Mouse (Mus musculus) hindbrain, embryonic 13.5 days (tissue): ENCODE data around the gene Aurka. TPM values are rescaled to one million over a fixed set of nuclear protein-coding genes. Genes with fewer than 3 reads are reported as not detected.

Experiments used
- ATAC-seq: fragments of 200-750 bp; cut with Nextera tagmentation; 2 replicates; pipeline ENCODE4 v1.8.0; 2017; ENCODE audit warnings: moderate TSS enrichment; ENCODE audit not compliant: low FRiP score
- H3K27ac ChIP-seq: fragments of 300-500 bp; sonication (generic); 2 replicates; pipeline ENCODE4 v1.5.1; 2015; ENCODE audit warnings: inconsistent platforms, mild to moderate bottlenecking, moderate library complexity
- H3K27me3 ChIP-seq: fragments of 300-500 bp; sonication (generic); 2 replicates; pipeline ENCODE4 v1.6.1; 2015; ENCODE audit warnings: mild to moderate bottlenecking, inconsistent platforms
- H3K36me3 ChIP-seq: fragments of 300-500 bp; sonication (generic); 2 replicates; pipeline ENCODE4 v1.6.1; 2015; ENCODE audit warnings: mild to moderate bottlenecking, inconsistent platforms
- H3K4me1 ChIP-seq: fragments of 300-500 bp; sonication (generic); replicated peaks from 2 replicates; pipeline ENCODE4 v1.6.1; 2015; ENCODE audit warnings: inconsistent platforms
- H3K4me2 ChIP-seq: fragments of 300-500 bp; sonication (generic); 2 replicates; pipeline ENCODE4 v1.6.1; 2015; ENCODE audit warnings: inconsistent platforms, mild to moderate bottlenecking, moderate library complexity
- H3K4me3 ChIP-seq: fragments of 300-500 bp; sonication (generic); 2 replicates; pipeline ENCODE4 v1.5.1; 2015; ENCODE audit warnings: mild to moderate bottlenecking, inconsistent platforms
- H3K9ac ChIP-seq: fragments of 300-500 bp; sonication (generic); 2 replicates; pipeline ENCODE4 v1.6.1; 2015; ENCODE audit warnings: mild to moderate bottlenecking, inconsistent platforms
- H3K9me3 ChIP-seq: fragments of 300-500 bp; sonication (generic); 2 replicates; pipeline ENCODE4 v1.6.1; 2016; ENCODE audit warnings: inconsistent platforms
- WGBS: fragments of 180-500 bp; shearing (Covaris S2); methylation state at CpG from one replicate; pipeline ENCODE4 v1.1.7; 2015; 5-methylcytosine and 5-hydroxymethylcytosine counted together
- polyA plus RNA-seq: library from polyadenylated mRNA; unstranded; fragments of >200 nt; fragmentation: Nextera tagmentation; extraction: Ambion mirVana; gene quantifications from 2 replicates; pipeline ENCODE4 v1.2.1, GENCODE M21; 2015

The Aurka gene
- polyA plus RNA-seq, 1 experiment from 2014 or later = 26.8 TPM

DNA sequence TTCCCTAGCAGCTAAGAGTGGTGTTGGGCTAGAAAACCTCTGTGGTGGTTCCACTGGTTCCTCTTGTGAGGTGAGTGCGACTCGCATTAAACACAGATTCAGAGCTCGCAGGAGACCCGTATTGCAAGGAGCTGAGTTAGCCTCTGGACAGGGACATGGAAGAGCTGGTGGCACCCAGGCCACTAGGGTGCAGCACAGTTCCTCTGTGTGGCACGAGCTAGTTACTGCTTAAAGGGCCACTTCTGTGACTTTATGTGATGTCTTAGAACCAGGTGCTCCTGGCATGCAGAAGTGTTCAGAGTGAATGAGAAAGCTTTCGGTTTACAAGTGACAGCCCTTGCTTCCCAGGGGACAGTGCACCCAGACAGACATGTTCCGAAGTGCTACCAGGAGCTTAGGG lies 8.0 kb upstream of the Aurka start:
- Histone ChIP-seq H3K4me2 (no peak overlapping the region), H3K4me3 (no peak overlapping the region), H3K4me1 (no peaks in the 10 kb centered on the region), H3K9me3 (no peaks in the 10 kb centered on the region), H3K36me3 (peaks cover 96% of the 10 kb centered on the region), H3K27ac (no peak overlapping the region), H3K27me3 (no peaks in the 10 kb centered on the region), H3K9ac (no peak overlapping the region)
- 77% methylated on average over 7 of the region's 7 CpGs for WGBS
- no peak for ATAC-seq

GRCm38 (mm10) chr2:172376999-172377515 lies 6.7 kb upstream of the Aurka start:
- 73% methylated on average over 5 of the region's 5 CpGs for WGBS
- H3K36me3 ChIP-seq = peaks cover 92% of the 10 kb centered on the region
- no peaks in the 10 kb centered on the region for H3K27me3 ChIP-seq
- no peak overlapping the region for H3K4me3 ChIP-seq
- no peak overlapping the region for H3K4me2 ChIP-seq
- H3K9me3 ChIP-seq = no peaks in the 10 kb centered on the region
- ATAC-seq = no peak
- H3K9ac ChIP-seq = no peak overlapping the region
- H3K4me1 ChIP-seq = peaks cover 1% of the 10 kb centered on the region
- no peak overlapping the region for H3K27ac ChIP-seq

DNA sequence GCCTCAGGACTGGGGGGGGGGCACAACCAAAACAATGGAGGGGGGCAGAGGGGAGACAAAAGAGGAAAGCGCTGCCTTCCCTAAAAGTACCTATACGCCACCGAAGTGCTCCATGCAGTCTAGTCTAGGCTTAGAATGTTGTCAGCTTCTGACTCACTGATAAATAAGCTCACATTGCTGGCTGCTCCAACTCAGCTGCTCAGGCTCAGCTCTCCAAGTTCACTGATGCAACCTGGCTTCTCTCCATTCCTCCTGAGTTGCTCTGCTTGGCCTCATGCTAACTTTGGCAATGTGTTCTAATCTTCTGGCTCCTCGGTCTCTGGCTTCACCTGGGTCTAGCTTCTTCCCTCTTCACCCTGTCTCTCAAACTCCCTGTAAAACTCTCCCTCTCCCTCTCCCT lies 6.2 kb upstream of the Aurka start:
- Histone ChIP-seq H3K9me3 (no peaks in the 10 kb centered on the region), H3K27ac (no peak overlapping the region), H3K36me3 (peaks cover 87% of the 10 kb centered on the region), H3K4me2 (no peak overlapping the region), H3K4me1 (peaks cover 6% of the 10 kb centered on the region), H3K27me3 (no peaks in the 10 kb centered on the region), H3K4me3 (no peak overlapping the region), H3K9ac (no peak overlapping the region)
- WGBS = 94% methylated on average over 4 of the region's 4 CpGs
- no peak for ATAC-seq

DNA sequence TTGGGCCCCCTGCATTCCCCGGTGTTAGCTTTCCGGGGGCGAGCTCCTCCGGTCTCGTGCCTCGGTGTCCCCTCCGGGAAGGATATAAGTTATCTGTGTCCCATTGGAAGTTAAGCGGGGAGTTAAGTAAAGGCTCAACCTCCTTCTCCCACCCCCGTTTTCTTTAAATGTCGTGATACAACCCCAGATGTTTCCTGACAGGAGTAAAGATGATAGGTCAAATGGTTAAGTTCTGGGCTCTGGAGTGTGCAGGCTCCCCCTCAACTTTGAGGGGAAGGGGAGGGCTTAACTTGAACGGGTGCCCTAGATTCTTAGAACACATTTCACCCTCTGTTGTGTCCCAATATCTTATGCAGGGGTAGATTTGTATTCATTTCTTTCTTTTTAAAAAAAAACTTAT lies 923 bp upstream of the Aurka start:
- under 1% methylated on average over 11 of the region's 11 CpGs for WGBS
- ATAC-seq = no peak

GRCm38 (mm10) chr2:172363176-172363575 lies 7.2 kb downstream of the Aurka start:
- ATAC-seq = no peak
- no peak overlapping the region for H3K27ac ChIP-seq
- H3K4me2 ChIP-seq = no peak overlapping the region
- 0 out of 2 replicates have a peak, but pooled peaks cover 6% of the 10 kb centered on the region for H3K4me1 ChIP-seq
- H3K27me3 ChIP-seq = no peaks in the 10 kb centered on the region
- H3K9ac ChIP-seq = no peak overlapping the region
- H3K36me3 ChIP-seq = peaks cover 45% of the 10 kb centered on the region
- no peaks in the 10 kb centered on the region for H3K9me3 ChIP-seq
- 93% methylated on average over 7 of the region's 7 CpGs for WGBS
- no peak overlapping the region for H3K4me3 ChIP-seq

More for the DNA sequence above, 923 bp upstream of the Aurka start:
- peaks cover 39% of the 10 kb centered on the region for H3K36me3 ChIP-seq
- H3K4me2 ChIP-seq = peak overlapping the region; percentile 79
- peaks cover 24% of the 10 kb centered on the region for H3K4me1 ChIP-seq
- H3K9ac ChIP-seq = peak overlapping the region; percentile 93
- H3K4me3 ChIP-seq = peak overlapping the region; percentile 97
- peak overlapping the region; percentile 85 for H3K27ac ChIP-seq
- H3K27me3 ChIP-seq = no peaks in the 10 kb centered on the region
- no peaks in the 10 kb centered on the region for H3K9me3 ChIP-seq

GRCm38 (mm10) chr2:172355833-172356232 lies 14.5 kb downstream of the Aurka start:
- Histone ChIP-seq H3K9me3 (no peaks in the 10 kb centered on the region), H3K27ac (0 out of 2 replicates have a peak overlapping the region, but pooled peaks have one; percentile 18), H3K27me3 (no peaks in the 10 kb centered on the region), H3K9ac (no peak overlapping the region), H3K36me3 (peaks cover 29% of the 10 kb centered on the region), H3K4me3 (no peak overlapping the region), H3K4me1 (peaks cover 29% of the 10 kb centered on the region), H3K4me2 (no peak overlapping the region)
- ATAC-seq = no peak
- 83% methylated on average over 5 of the region's 5 CpGs for WGBS

GRCm38 (mm10) chr2:172354761-172355160 lies 15.6 kb downstream of the Aurka start:
- H3K27ac ChIP-seq = no peak overlapping the region
- H3K4me2 ChIP-seq = no peak overlapping the region
- H3K27me3 ChIP-seq = no peaks in the 10 kb centered on the region
- WGBS = 55% methylated on average over 9 of the region's 9 CpGs
- H3K4me3 ChIP-seq = no peak overlapping the region
- H3K9ac ChIP-seq = no peak overlapping the region
- no peaks in the 10 kb centered on the region for H3K9me3 ChIP-seq
- no peak for ATAC-seq
- peaks cover 31% of the 10 kb centered on the region for H3K4me1 ChIP-seq
- H3K36me3 ChIP-seq = peaks cover 27% of the 10 kb centered on the region

DNA sequence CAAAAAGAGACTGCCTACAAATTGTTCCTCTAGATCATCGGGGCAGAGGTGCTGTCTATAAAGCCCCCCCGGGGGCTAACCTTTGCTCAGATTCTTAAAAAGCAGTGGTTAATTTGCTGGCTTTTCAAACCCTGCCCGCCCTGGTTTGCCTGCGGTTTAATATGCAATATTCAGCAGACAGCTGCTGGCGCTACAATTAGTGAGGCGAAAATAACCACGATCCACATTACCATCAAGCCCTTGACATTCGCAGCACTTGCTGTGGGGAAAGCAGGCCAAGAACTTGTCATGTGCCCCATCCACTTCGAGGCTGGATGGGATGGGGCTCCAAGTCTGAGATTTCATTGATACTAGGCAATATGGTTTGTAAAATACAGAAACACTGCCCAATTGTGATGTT lies 17.1 kb downstream of the Aurka start:
- no peak overlapping the region for H3K4me2 ChIP-seq
- H3K9ac ChIP-seq = 0 out of 2 replicates have a peak overlapping the region, but pooled peaks have one; percentile 9
- ATAC-seq = no peak
- H3K4me1 ChIP-seq = peaks cover 46% of the 10 kb centered on the region
- H3K27ac ChIP-seq = peak overlapping the region; percentile 36
- H3K27me3 ChIP-seq = no peaks in the 10 kb centered on the region
- 57% methylated on average over 9 of the region's 9 CpGs for WGBS
- H3K9me3 ChIP-seq = no peaks in the 10 kb centered on the region
- no peak overlapping the region for H3K4me3 ChIP-seq
- peaks cover 18% of the 10 kb centered on the region for H3K36me3 ChIP-seq

GRCm38 (mm10) chr2:172350773-172351172 lies 19.6 kb downstream of the Aurka start:
- H3K4me1 ChIP-seq = peaks cover 66% of the 10 kb centered on the region
- H3K4me3 ChIP-seq = no peak overlapping the region
- H3K27ac ChIP-seq = no peak overlapping the region
- no peak overlapping the region for H3K9ac ChIP-seq
- 72% methylated on average over 8 of the region's 8 CpGs for whole genome bisulfite sequencing
- H3K9me3 ChIP-seq = no peaks in the 10 kb centered on the region
- no peak overlapping the region for H3K4me2 ChIP-seq
- no peaks in the 10 kb centered on the region for H3K27me3 ChIP-seq
- no peak for ATAC-seq
- H3K36me3 ChIP-seq = peaks cover 3% of the 10 kb centered on the region; the same call in 1 of the 2 replicates

- H3K4me1 ChIP-seq = peaks cover 63% of the 10 kb centered on the region
- H3K4me2 ChIP-seq = no peak overlapping the region
- H3K9ac ChIP-seq = no peak overlapping the region
- WGBS = 82% methylated on average over 14 of the region's 14 CpGs
- no peaks in the 10 kb centered on the region for H3K27me3 ChIP-seq
- H3K9me3 ChIP-seq = no peaks in the 10 kb centered on the region
- no peaks in the 10 kb centered on the region for H3K36me3 ChIP-seq
- H3K4me3 ChIP-seq = no peak overlapping the region
- no peak overlapping the region for H3K27ac ChIP-seq
- no peak for ATAC-seq
Measured at GRCm38 (mm10) chr2:172349776-172350175, 20.6 kb downstream of the Aurka start.

- H3K4me2 ChIP-seq = peak overlapping the region; percentile 98; the same call in 1 of the 2 replicates
- H3K36me3 ChIP-seq = no peaks in the 10 kb centered on the region
- no peaks in the 10 kb centered on the region for H3K9me3 ChIP-seq
- H3K4me1 ChIP-seq = peaks cover 53% of the 10 kb centered on the region
- H3K4me3 ChIP-seq = no peak overlapping the region
- ATAC-seq = no peak
- H3K27ac ChIP-seq = peak overlapping the region; percentile 75
- H3K9ac ChIP-seq = 0 out of 2 replicates have a peak overlapping the region, but pooled peaks have one; percentile 3
- WGBS = 58% methylated on average over 3 of the region's 3 CpGs
- H3K27me3 ChIP-seq = no peaks in the 10 kb centered on the region
Measured at GRCm38 (mm10) chr2:172348297-172348950, 21.9 kb downstream of the Aurka start.

GRCm38 (mm10) chr2:172346933-172347611 lies 23.3 kb downstream of the Aurka start:
- Histone ChIP-seq H3K27ac (no peak overlapping the region), H3K9me3 (no peaks in the 10 kb centered on the region), H3K4me2 (peak overlapping the region; percentile 98), H3K4me1 (peaks cover 43% of the 10 kb centered on the region), H3K36me3 (no peaks in the 10 kb centered on the region), H3K27me3 (no peaks in the 10 kb centered on the region), H3K4me3 (peak overlapping the region; percentile 63), H3K9ac (0 out of 2 replicates have a peak overlapping the region, but pooled peaks have one; percentile 83)
- ATAC-seq = no peak
- WGBS = 56% methylated on average over 8 of the region's 8 CpGs
